Mouse (Mus musculus) midbrain, postnatal 0 days (tissue): Measurements from ENCODE around the gene Cfap45. TPM values are rescaled to one million over a fixed set of nuclear protein-coding genes. Genes with fewer than 3 reads are reported as not detected.
A peak's percentile ranks its signal among the peaks of the same experiment; 100 is the strongest.

ENCODE experiments used
- ATAC-seq: fragments of 200-750 bp; cut with Nextera tagmentation; 2 replicates; pipeline ENCODE4 v1.8.0; 2017; ENCODE audit warnings: moderate number of reproducible peaks, mild to moderate bottlenecking, moderate TSS enrichment, moderate library complexity; ENCODE audit not compliant: low FRiP score
- DNase-seq: peaks from one replicate; pipeline ENCODE4 v3.0.0-alpha.2; 2015; ENCODE audit warnings: low spot score
- H3K27ac ChIP-seq: fragments of 300-500 bp; sonication (generic); 2 replicates; pipeline ENCODE4 v1.5.1; 2014; ENCODE audit warnings: low read depth, mild to moderate bottlenecking, low read length, mixed read lengths
- H3K27me3 ChIP-seq: fragments of 300-500 bp; sonication (generic); 2 replicates; pipeline ENCODE4 v1.6.1; 2014; ENCODE audit warnings: low read length, control low read depth, mixed read lengths; ENCODE audit not compliant: insufficient read depth
- H3K36me3 ChIP-seq: fragments of 300-500 bp; sonication (generic); 2 replicates; pipeline ENCODE4 v1.6.1; 2014; ENCODE audit warnings: low read length, control low read depth, mixed read lengths; ENCODE audit not compliant: insufficient read depth
- H3K4me1 ChIP-seq: fragments of 300-500 bp; sonication (generic); 2 replicates; pipeline ENCODE4 v1.6.1; 2014; ENCODE audit warnings: mild to moderate bottlenecking, control low read depth, antibody characterized with exemption, low read length, mixed read lengths; ENCODE audit not compliant: insufficient read depth
- H3K4me2 ChIP-seq: fragments of 300-500 bp; sonication (generic); 2 replicates; pipeline ENCODE4 v1.6.1; 2014; ENCODE audit warnings: low read depth, mild to moderate bottlenecking, low read length, mixed read lengths; ENCODE audit not compliant: poor library complexity, severe bottlenecking
- H3K4me3 ChIP-seq: fragments of 300-500 bp; sonication (generic); 2 replicates; pipeline ENCODE4 v1.5.1; 2014; ENCODE audit warnings: low read depth, mild to moderate bottlenecking, low read length, moderate library complexity
- H3K9ac ChIP-seq: fragments of 300-500 bp; sonication (generic); replicated peaks from 2 replicates; pipeline ENCODE4 v1.6.1; 2014; ENCODE audit warnings: mild to moderate bottlenecking, low read length, moderate library complexity, mixed read lengths; ENCODE audit not compliant: poor library complexity, severe bottlenecking
- H3K9me3 ChIP-seq: fragments of 300-500 bp; sonication (generic); 2 replicates; pipeline ENCODE4 v1.6.1; 2016; ENCODE audit warnings: low read length, control low read depth
- CTCF ChIP-seq: IDR thresholded peaks from 2 replicates; pipeline ENCODE4 v1.5.1; 2016; ENCODE audit warnings: antibody characterized with exemption, mild to moderate bottlenecking
- WGBS: fragments of 180-500 bp; shearing (Covaris S2); extraction: QIAGEN DNeasy Blood & Tissue Kit; methylation state at CpG from one replicate; pipeline ENCODE4 v1.1.7; 2014; 5-methylcytosine and 5-hydroxymethylcytosine counted together
- polyA plus RNA-seq: library from polyadenylated mRNA; unstranded; fragments of >200 nt; fragmentation: Nextera tagmentation; extraction: Ambion mirVana; gene quantifications from 2 replicates; pipeline ENCODE4 v1.2.1, GENCODE M21; 2015
- total RNA-seq: library from RNA; depleted of rRNA; stranded (reverse); fragments of >200 nt; gene quantifications from 2 replicates; pipeline ENCODE4 v1.2.3, GENCODE M21; 2014

Cfap45 gene
- total and polyA plus RNA-seq, 2 experiments from 2014 or later: 3.1 to 5.4 TPM

- Histone ChIP-seq H3K27ac (no peak overlapping the region), H3K9me3 (no peaks in the 10 kb centered on the region), H3K36me3 (peaks cover 20% of the 10 kb centered on the region), H3K4me2 (peak overlapping the region; percentile 48), H3K27me3 (no peaks in the 10 kb centered on the region), H3K4me1 (peaks cover 28% of the 10 kb centered on the region), H3K9ac (no peak overlapping the region), H3K4me3 (peak overlapping the region; percentile 18; the same call in 1 of the 2 replicates)
- WGBS: 59% methylated on average over 12 of the region's 12 CpGs
- ATAC-seq (0 out of 2 replicates have a peak, but pooled peaks have one; percentile 4), DNase-seq (no peak)
- no peak for TF ChIP-seq CTCF
Measured at GRCm38 (mm10) chr1:172489585-172490250, 30.9 kb upstream of the Cfap45 start.

GRCm38 (mm10) chr1:172490261-172490661 is 30.3 kb upstream of the Cfap45 start:
- Histone ChIP-seq H3K27ac (no peak overlapping the region), H3K4me1 (peaks cover 23% of the 10 kb centered on the region), H3K9me3 (no peaks in the 10 kb centered on the region), H3K27me3 (no peaks in the 10 kb centered on the region), H3K9ac (no peak overlapping the region), H3K36me3 (peaks cover 20% of the 10 kb centered on the region), H3K4me2 (peak overlapping the region; percentile 48), H3K4me3 (peak overlapping the region; percentile 18; the same call in 1 of the 2 replicates)
- ATAC-seq: peak; percentile 36
- WGBS: 9% methylated on average over 10 of the region's 10 CpGs
- peak; percentile 99 for TF ChIP-seq CTCF
- peak; percentile 77 for DNase-seq

DNA sequence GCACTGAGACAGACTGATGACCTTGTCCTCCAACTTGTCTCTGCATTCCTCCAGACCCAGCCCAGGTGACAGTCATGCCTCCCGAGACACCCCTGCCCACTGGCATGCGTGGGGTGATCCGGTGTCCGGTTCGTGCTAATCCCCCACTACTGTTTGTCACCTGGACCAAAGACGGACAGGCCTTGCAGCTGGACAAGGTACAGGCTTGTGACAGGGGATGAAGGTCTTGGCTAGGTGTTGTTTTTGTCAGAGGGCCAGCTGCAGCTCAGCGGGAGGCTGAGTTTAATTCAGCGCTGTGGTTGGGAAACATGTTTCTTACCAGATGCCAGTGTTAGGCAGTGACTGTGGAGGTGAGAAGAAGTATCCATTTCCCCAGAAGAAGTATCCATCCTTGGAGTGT is 28.6 kb upstream of the Cfap45 start:
- Histone ChIP-seq H3K4me3 (no peak overlapping the region), H3K27ac (no peak overlapping the region), H3K4me1 (peaks cover 5% of the 10 kb centered on the region; the same call in 1 of the 2 replicates), H3K9me3 (no peaks in the 10 kb centered on the region), H3K27me3 (no peaks in the 10 kb centered on the region), H3K9ac (no peak overlapping the region), H3K36me3 (peaks cover 31% of the 10 kb centered on the region), H3K4me2 (no peak overlapping the region)
- ATAC-seq (no peak), DNase-seq (no peak)
- 94% methylated on average over 8 of the region's 8 CpGs for WGBS
- TF ChIP-seq CTCF: no peak

DNA sequence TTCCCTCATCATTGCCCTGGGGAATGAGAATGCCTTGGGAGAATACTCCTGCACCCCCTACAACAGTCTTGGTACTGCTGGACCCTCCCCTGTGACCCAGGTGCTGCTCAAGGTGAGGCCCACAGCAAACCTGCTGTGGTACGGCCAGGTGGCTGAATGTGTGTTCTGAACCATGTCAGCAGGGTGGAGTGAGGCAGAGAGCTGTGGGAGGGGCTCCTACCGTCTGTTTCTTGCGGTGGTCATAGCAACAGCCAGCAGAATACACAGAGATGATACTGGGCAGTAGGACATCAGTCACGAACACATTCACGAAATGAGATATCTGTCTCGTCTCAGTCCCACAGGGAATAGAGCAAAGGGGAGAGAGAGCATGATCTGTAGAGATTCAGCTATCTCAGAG is 27.1 kb upstream of the Cfap45 start:
- no peak for TF ChIP-seq CTCF
- H3K9ac ChIP-seq: no peak overlapping the region
- no peak overlapping the region for H3K4me2 ChIP-seq
- H3K27me3 ChIP-seq: no peaks in the 10 kb centered on the region
- no peak overlapping the region for H3K27ac ChIP-seq
- H3K9me3 ChIP-seq: no peaks in the 10 kb centered on the region
- ATAC-seq (no peak), DNase-seq (no peak)
- no peaks in the 10 kb centered on the region for H3K4me1 ChIP-seq
- H3K36me3 ChIP-seq: peaks cover 31% of the 10 kb centered on the region
- H3K4me3 ChIP-seq: no peak overlapping the region
- WGBS: 65% methylated on average over 6 of the region's 6 CpGs

GRCm38 (mm10) chr1:172496030-172496429 is 24.6 kb upstream of the Cfap45 start:
- no peak overlapping the region for H3K9ac ChIP-seq
- H3K27ac ChIP-seq: no peak overlapping the region
- TF ChIP-seq CTCF: no peak
- 86% methylated on average over 17 of the region's 17 CpGs for WGBS
- H3K9me3 ChIP-seq: no peaks in the 10 kb centered on the region
- DNase-seq: no peak
- H3K27me3 ChIP-seq: peaks cover 12% of the 10 kb centered on the region; the same call in 1 of the 2 replicates
- H3K4me3 ChIP-seq: no peak overlapping the region
- ATAC-seq: no peak
- peaks cover 5% of the 10 kb centered on the region; the same call in 1 of the 2 replicates for H3K4me1 ChIP-seq
- H3K4me2 ChIP-seq: no peak overlapping the region
- peaks cover 31% of the 10 kb centered on the region for H3K36me3 ChIP-seq

- no peak for TF ChIP-seq CTCF
- DNase-seq: no peak
- H3K36me3 ChIP-seq: peaks cover 22% of the 10 kb centered on the region
- H3K27me3 ChIP-seq: peaks cover 12% of the 10 kb centered on the region; the same call in 1 of the 2 replicates
- no peak overlapping the region for H3K4me3 ChIP-seq
- H3K9ac ChIP-seq: no peak overlapping the region
- no peak overlapping the region for H3K27ac ChIP-seq
- WGBS: 81% methylated on average over 10 of the region's 10 CpGs
- no peak overlapping the region for H3K4me2 ChIP-seq
- H3K4me1 ChIP-seq: peaks cover 5% of the 10 kb centered on the region; the same call in 1 of the 2 replicates
- no peak for ATAC-seq
- no peaks in the 10 kb centered on the region for H3K9me3 ChIP-seq
Measured at GRCm38 (mm10) chr1:172497428-172497827, 23.2 kb upstream of the Cfap45 start.
